Mouse (Mus musculus): ENCODE measurements around the gene Nfkbie.

Nfkbie gene

GRCm38 (mm10) chr17:45543115-45543514, 12.4 kb upstream of the Nfkbie start:
- DNase-seq (ENCODE audit: low read depth, low spot score): no peak

DNA sequence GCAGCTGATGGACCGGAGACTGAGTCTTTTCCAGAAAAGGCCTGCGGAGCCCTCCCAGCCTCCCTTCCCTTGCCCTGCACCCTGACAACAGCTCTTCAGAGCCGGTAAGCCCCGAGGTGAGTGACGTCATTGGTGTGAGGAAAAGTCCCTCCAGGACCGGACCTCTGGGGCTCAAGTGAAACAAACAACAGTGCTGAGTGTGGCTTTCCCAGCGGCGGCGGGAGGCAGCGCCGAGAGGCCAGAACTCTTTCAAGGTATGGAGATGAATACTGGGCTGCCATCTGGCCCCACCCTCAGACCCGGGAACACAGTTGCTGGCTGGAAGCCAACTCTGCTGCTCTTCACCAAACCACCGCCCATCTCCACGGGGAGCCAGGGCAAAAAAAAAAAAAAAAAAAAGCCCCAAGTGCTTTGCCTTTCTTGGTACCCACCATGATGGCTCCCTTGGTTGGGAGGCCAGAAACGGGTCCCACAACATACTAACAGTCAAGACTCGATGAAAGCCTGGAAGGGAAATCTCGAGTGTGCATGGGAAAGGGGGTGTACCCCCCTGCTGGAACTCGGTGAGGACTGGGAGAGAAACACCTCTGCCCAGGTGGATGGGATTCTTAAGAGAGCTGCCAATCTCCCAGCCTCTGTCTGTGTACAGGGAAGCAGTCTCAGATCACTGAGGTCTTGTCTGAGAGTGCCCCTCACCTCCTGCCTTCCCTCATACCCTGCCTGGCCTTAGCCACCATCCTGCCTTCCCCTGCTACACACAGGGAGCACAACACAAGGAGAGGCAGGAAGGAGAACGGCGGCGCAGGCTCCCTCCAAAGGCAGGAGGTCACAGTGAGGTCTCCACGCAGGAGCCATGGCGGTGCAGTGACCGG, 11.3 kb upstream of the Nfkbie start:
- DNase-seq (ENCODE audit: low read depth, low spot score): no peak

DNA sequence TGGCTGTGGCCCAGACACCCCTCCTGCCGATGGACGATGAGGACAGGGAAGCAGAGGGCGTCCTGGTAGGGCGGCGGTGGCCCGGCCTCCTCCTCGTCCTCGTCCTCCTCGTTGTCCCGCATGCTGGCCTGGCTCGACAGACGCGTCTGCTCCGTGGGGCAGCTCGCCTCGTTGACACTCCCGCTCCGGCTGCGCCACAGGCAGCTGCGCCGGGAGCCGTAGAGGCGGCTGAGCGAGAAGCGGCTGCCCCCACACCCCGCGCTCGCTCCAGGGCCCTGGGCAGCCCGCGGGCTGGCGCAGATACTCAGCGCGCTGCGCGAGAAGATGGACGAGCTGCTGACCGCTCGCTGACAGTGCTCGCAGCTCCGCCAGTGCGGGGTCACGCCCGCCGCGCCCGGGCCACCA, 10.6 kb upstream of the Nfkbie start:
- DNase-seq (ENCODE audit: low read depth, low spot score): no peak

DNA sequence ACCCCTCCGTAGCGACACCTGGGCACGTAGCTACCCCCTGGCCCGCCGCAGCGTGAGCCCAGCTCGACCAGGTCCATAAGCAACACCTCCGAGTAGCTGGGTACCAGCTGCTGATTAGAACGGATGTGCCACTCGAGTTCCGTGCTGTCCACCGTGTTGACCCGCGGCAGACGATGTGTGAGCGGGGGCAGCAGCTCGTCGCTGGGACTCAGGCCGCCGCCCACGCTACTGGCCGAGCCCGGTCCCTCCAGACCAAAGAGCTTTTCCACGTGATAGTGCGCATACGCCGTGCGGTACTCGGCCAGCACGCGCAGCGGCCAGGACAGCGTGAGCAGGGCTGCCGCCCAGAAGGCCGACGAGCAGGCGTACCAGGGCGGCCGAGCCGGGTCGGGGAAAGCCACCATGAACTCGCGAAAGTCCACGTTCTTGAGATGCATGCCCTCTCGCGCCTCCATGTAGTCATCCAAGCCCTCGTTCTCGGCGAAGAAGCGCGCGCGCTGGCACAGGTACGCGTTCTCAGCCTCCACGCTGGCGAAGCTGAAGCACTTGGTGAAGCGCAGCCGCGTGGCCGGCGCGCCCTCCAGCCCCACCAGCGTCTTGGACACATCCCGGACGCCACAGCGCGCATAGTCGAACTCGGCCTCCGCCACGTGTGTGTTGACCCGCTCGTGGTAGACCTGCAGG, 10.1 kb upstream of the Nfkbie start:
- no peak for DNase-seq (ENCODE audit: low read depth, low spot score)

DNA sequence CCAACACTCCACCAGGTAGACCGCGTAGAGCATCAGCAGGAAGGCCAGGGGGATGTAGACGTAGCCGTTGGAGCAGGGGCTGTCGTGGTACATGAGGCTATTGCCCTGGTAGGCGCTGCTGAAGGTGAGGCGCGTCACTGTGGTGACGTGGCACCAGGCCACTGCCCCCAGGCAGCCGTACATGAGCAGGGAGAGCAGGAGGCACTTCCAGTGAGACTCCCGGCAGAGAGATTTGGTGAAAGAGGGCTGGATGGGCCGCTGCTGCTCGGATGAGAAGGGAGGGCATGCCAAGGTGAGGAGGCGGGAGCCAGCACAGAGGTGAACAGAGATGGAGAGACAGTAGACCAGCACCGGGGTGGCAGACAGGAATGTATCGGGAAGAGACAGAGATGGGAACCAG, 8.6 kb upstream of the Nfkbie start:
- no peak for DNase-seq (ENCODE audit: low read depth, low spot score)

- no peak for DNase-seq (ENCODE audit: low read depth, low spot score)
Measured at GRCm38 (mm10) chr17:45547461-45548190, 7.9 kb upstream of the Nfkbie start.

GRCm38 (mm10) chr17:45548541-45549512, 6.7 kb upstream of the Nfkbie start:
- no peak for DNase-seq (ENCODE audit: low read depth, low spot score)

GRCm38 (mm10) chr17:45549617-45550181, 5.8 kb upstream of the Nfkbie start, which contains the start of gene Tmem151b:
Gene Tmem151b, minus strand, starts transcription at chr17:45549677.
- no peak for DNase-seq (ENCODE audit: low read depth, low spot score)

DNA sequence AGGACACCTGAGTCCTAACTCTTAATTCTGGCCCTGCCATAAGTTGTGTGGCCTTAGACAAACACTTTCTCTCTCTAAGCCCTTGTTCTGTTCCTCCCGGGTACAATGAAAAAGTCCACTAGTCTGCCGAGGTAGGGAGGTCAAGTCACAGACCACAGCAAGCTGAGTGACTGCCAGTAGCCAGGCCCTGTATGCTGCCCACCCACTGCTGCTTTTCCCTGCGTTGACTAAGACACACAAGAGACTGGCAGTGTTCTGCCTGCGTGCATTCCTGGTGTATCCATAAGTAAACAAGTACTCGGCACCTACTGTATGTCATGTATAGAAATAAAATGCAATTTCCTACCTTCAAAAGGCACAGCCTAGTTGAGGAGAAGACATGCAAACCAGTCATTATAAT, 5.2 kb upstream of the Nfkbie start:
- no peak for DNase-seq (ENCODE audit: low read depth, low spot score)

DNA sequence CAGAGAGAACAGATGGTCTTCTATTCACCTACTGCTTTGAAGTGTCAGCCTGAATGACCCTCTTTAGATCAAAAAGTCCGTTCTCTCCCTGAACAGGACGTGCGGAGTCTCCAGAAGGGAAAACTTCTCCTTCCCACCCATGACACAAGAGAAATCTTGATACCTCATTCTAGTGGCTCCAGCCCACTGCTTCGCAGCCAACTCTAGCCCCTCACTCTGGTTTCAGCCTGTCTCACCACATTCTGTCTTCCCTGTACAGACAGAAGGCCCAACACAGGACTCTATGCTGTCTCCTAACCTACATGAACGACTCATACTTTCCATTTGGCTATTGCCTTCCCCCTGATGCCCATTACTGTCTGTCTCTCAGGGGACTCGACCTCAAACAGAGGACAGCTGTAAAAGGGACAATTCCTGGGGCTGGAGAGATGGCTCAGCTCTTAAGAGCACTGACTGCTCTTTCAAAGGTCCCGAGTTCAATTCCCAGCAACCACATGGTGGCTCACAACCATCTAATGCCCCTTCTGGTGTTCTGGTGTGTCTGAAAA, 4.2 kb upstream of the Nfkbie start:
- no peak for DNase-seq (ENCODE audit: low read depth, low spot score)

DNA sequence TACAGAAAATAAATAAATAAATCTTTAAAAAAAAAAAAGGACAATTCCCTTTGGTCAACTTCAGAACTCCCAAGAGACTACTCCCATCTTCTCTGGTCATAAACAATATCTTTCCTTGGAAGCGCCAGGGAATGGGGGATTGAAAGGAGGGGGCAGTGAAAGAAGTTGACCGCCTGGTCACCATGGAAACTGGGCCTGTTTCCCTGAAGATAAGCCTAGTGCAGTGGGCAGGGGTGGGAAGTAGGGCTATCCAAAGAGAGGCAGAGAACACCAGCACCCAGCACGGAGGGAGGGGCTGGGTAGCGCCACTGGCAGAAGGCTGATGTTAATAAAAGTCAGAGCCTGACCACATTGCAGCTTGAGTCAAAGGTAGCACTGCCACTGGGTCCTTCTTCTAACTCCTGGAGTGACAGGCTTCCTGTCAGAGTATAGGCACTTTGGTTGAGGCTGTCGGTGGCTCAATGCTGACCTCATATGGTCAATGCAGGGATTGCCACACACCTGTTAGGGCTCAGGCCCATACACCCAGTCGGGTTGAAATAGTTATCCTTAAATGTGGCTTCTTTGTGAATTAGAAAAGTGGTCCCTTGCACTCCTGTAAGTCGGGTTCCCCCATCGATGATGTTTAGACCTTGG, 3.6 kb upstream of the Nfkbie start:
- no peak for DNase-seq (ENCODE audit: low read depth, low spot score)

- DNase-seq (ENCODE audit: low read depth, low spot score): no peak
Measured at GRCm38 (mm10) chr17:45553065-45553464, 2.4 kb upstream of the Nfkbie start.

DNA sequence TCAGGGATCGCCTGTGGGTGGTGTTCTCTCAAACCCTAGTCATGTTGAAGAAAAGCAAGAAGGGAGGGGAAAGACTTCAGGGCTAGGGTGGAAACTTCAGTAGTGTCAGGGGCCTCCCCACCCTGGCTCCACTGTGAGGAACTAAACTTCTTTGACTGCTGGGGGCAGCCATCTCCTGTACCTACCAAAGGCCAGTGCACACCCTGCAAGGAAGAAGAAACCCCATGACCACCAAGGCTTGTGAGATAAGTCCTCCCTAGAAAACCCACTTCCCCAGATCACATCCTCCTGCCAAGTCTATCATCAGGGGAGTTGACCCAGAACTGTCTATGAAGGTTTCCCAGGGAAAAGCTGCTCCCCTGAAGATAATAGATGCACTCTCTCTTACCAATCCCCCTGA, 1.1 kb upstream of the Nfkbie start:
- no peak for DNase-seq (ENCODE audit: low read depth, low spot score)

DNA sequence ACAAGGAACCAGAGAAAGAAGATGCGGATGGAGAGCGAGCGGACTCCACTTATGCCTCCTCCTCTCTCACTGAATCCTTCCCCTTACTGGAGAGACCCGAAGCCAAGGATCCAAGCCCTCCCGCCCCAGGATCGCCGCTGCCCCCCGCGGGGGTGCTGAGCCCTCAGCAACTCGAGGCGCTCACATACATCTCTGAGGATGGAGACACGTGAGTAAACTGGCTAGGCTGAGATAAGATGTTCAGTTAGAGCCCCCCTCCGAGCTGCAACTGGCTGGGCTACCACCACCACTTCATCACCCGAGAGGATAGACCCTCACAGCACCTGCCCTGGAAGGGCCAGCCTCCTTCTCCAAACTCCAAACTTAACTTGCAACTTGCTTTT, 595 bp downstream of the Nfkbie start:
- no peak for DNase-seq (ENCODE audit: low read depth, low spot score)

- no peak for DNase-seq (ENCODE audit: low read depth, low spot score)
Measured at GRCm38 (mm10) chr17:45556514-45557245, 1.2 kb downstream of the Nfkbie start.

DNA sequence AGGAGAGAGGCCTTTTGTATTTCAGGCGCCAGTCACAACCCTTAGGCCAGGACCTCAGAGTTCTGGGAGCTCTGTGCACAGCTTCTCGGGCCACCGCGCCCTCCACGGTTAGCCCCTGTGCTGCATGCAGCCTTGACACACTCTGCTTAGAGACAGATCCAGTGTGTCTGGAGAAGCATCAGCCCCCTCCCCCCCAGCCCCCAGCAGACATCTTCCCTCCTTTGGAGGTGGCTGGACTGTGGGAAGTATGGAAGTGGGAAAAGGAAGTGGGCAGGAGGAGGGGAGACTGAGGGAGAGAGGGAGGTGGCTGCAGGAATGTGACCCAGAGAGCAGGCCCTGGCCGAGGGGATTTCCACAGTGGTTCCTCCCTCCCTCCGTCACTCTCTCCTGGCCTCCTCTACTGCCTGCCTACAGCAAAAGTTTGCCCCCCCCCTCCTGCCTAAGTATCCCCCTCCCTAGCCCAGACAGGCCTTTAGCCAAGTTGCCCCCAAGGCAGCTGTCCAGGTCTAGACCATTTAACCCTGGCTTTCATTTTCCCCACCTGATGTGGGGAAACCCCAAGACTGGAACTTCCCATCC, 1.8 kb downstream of the Nfkbie start:
- DNase-seq (ENCODE audit: low read depth, low spot score): no peak

GRCm38 (mm10) chr17:45557998-45558862, 2.7 kb downstream of the Nfkbie start:
- no peak for DNase-seq (ENCODE audit: low read depth, low spot score)
